Mouse (Mus musculus): ENCODE measurements around the gene Ltk. TPM values are rescaled to one million over a fixed set of nuclear protein-coding genes. Genes with fewer than 3 reads are reported as not detected.

The Ltk gene
- polyA plus RNA-seq, 1 experiment from 2014 or later = 0.79 TPM

- Histone ChIP-seq H3K4me2 (replicated peaks; ENCODE audit: low read depth, low read length) (no peak overlapping the region), H3K9me3 (ENCODE audit: low read length) (no peaks in the 10 kb centered on the region), H3K4me1 (ENCODE audit: insufficient read depth, low read depth, low read length) (no peaks in the 10 kb centered on the region), H3K9ac (replicated peaks; ENCODE audit: low read depth) (no peak overlapping the region), H3K27me3 (replicated peaks; ENCODE audit: insufficient read depth, low read length) (no peaks in the 10 kb centered on the region), H3K27ac (ENCODE audit: low read length) (no peak overlapping the region), H3K36me3 (ENCODE audit: insufficient read depth, low read length) (peaks cover 13% of the 10 kb centered on the region; the same call in 1 of the 2 replicates), H3K4me3 (ENCODE audit: low read depth, low read length) (no peak overlapping the region)
- ATAC-seq = no peak
- 95% methylated on average over 3 of the region's 3 CpGs for WGBS
- TF ChIP-seq EP300 (IDR thresholded peaks at IDR 0.05) (no peak), CTCF (IDR thresholded peaks at IDR 0.05) (no peak)
- no peak for DNase-seq (ENCODE audit: low spot score)
Measured at GRCm38 (mm10) chr2:119710011-119710410, 50.2 kb downstream of the Ltk start.

- WGBS = 68% methylated on average over 3 of the region's 3 CpGs
- TF ChIP-seq CTCF (IDR thresholded peaks at IDR 0.05) (no peak), EP300 (IDR thresholded peaks at IDR 0.05) (no peak)
- H3K4me2 ChIP-seq (replicated peaks; ENCODE audit: low read depth, low read length) = no peak overlapping the region
- no peaks in the 10 kb centered on the region for H3K4me1 ChIP-seq (ENCODE audit: insufficient read depth, low read depth, low read length)
- peaks cover 3% of the 10 kb centered on the region for H3K36me3 ChIP-seq (ENCODE audit: insufficient read depth, low read length)
- H3K4me3 ChIP-seq (ENCODE audit: low read depth, low read length) = no peak overlapping the region
- H3K27ac ChIP-seq (ENCODE audit: low read length) = no peak overlapping the region
- H3K9ac ChIP-seq (replicated peaks; ENCODE audit: low read depth) = no peak overlapping the region
- DNase-seq (ENCODE audit: low spot score) (no peak), ATAC-seq (no peak)
- H3K27me3 ChIP-seq (replicated peaks; ENCODE audit: insufficient read depth, low read length) = no peaks in the 10 kb centered on the region
- no peaks in the 10 kb centered on the region for H3K9me3 ChIP-seq (ENCODE audit: low read length)
Measured at GRCm38 (mm10) chr2:119707676-119708075, 52.6 kb downstream of the Ltk start.

GRCm38 (mm10) chr2:119703171-119703570 lies 57.1 kb downstream of the Ltk start:
- ATAC-seq (no peak), DNase-seq (ENCODE audit: low spot score) (no peak)
- Histone ChIP-seq H3K27ac (ENCODE audit: low read length) (no peak overlapping the region), H3K9ac (replicated peaks; ENCODE audit: low read depth) (no peak overlapping the region), H3K4me2 (replicated peaks; ENCODE audit: low read depth, low read length) (no peak overlapping the region), H3K36me3 (ENCODE audit: insufficient read depth, low read length) (peaks cover 3% of the 10 kb centered on the region), H3K27me3 (replicated peaks; ENCODE audit: insufficient read depth, low read length) (no peaks in the 10 kb centered on the region), H3K9me3 (ENCODE audit: low read length) (no peaks in the 10 kb centered on the region), H3K4me3 (ENCODE audit: low read depth, low read length) (no peak overlapping the region), H3K4me1 (ENCODE audit: insufficient read depth, low read depth, low read length) (no peaks in the 10 kb centered on the region)
- WGBS = 94% methylated on average over 2 of the region's 2 CpGs
- TF ChIP-seq CTCF (IDR thresholded peaks at IDR 0.05) (no peak), EP300 (IDR thresholded peaks at IDR 0.05) (no peak)

Other genes starting within 250 kb of the Ltk start
- 0.11 and 0.18 TPM in 2 replicates for gene Exd1, start 212.8 kb downstream of the Ltk start, polyA plus RNA-seq (2015; fragmentation: Nextera tagmentation; extraction: Ambion mirVana)
- gene Chp1, start 212.7 kb downstream of the Ltk start, polyA plus RNA-seq (2015; fragmentation: Nextera tagmentation; extraction: Ambion mirVana) = 113 and 129 TPM in 2 replicates
- gene Nusap1, start 142.1 kb downstream of the Ltk start, polyA plus RNA-seq (2015; fragmentation: Nextera tagmentation; extraction: Ambion mirVana) = 3.9 and 5.7 TPM in 2 replicates
- gene Oip5, start 142.0 kb downstream of the Ltk start, polyA plus RNA-seq (2015; fragmentation: Nextera tagmentation; extraction: Ambion mirVana) = 2.8 and 3.0 TPM in 2 replicates
- 22.8 and 23.3 TPM in 2 replicates for gene Ndufaf1, start 97.6 kb downstream of the Ltk start, polyA plus RNA-seq (2015; fragmentation: Nextera tagmentation; extraction: Ambion mirVana)
- 39.2 and 40.0 TPM in 2 replicates for gene Rtf1, start 85.4 kb downstream of the Ltk start, polyA plus RNA-seq (2015; fragmentation: Nextera tagmentation; extraction: Ambion mirVana)
- 6.5 and 6.6 TPM in 2 replicates for gene Itpka, start 18.1 kb downstream of the Ltk start, polyA plus RNA-seq (2015; fragmentation: Nextera tagmentation; extraction: Ambion mirVana)
- gene Rpap1, start 27.1 kb upstream of the Ltk start, polyA plus RNA-seq (2015; fragmentation: Nextera tagmentation; extraction: Ambion mirVana) = 10.0 and 11.0 TPM in 2 replicates
- gene Tyro3, start 37.3 kb upstream of the Ltk start, polyA plus RNA-seq (2015; fragmentation: Nextera tagmentation; extraction: Ambion mirVana) = 7.3 and 7.9 TPM in 2 replicates
- 14.2 and 19.1 TPM in 2 replicates for gene Mga, start 136.8 kb upstream of the Ltk start, polyA plus RNA-seq (2015; fragmentation: Nextera tagmentation; extraction: Ambion mirVana)
- gene Mapkbp1, start 212.3 kb upstream of the Ltk start, polyA plus RNA-seq (2015; fragmentation: Nextera tagmentation; extraction: Ambion mirVana) = 2.5 and 2.6 TPM in 2 replicates